Mouse (Mus musculus): ENCODE measurements at regions not wholly inside any gene's neighbourhood (a gene's known extent, or its start where the extent isn't known, plus 50 kb on each side); places are given as distances from the start of the nearest gene placed in this dataset.

DNA sequence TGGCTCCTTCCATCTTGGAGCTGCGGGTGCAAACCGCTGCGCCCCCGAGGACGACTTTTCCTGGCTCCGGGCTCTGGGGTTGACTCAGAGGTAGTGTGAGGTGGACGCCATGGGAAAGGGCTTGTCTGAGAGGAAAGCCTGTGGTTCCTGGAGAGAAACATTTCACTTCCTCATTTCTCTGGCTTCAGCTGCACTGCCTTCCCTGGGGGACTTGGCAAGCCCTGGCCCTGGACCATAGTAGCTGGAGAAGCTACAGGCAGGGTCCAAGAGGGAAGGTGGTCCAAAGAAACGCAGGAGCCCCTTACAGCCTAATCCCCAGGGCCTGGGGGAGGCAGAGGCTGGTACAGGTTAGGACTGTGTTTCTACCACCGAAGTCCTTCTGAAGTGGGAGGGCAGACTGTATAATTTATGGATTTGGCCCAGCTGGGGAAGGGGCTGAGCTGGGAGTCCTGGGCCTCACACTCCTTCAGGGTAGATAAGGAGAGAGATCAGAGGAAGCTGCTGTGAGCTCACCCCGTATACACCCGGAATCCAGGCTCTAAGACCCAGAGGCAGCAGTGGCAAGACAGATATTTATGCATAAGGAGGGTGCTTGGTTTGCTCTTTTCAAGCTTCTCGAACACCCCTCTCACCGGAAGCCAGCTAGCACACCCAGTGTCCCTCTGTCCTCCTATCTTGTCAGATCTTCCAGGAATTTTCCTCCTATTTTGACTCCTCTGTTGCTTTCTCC lies 50.0 kb upstream of the Podxl start:
- DNase-seq (ENCODE audit: low spot score in 2 of 2): no peak

Measured in layer of hippocampus, adult 8-10 months (tissue).